Mouse (Mus musculus): ENCODE data around the gene Vmn2r124. TPM values are rescaled to one million over a fixed set of nuclear protein-coding genes. Genes with fewer than 3 reads are reported as not detected.
"Not testable (repeated sequence)": the region's sequence is repeated elsewhere in the genome, so short reads cannot be mapped to it uniquely, and the experiment has no call there.

The Vmn2r124 gene
- polyA plus RNA-seq (2012; fragmentation: generic; extraction: Trizol): not detected
- long read RNA-seq, experiment 1: 0 reads
- long read RNA-seq, experiment 2: 0 reads

- TF ChIP-seq CEBPB (IDR thresholded peaks at IDR 0.05; ENCODE audit: low read depth) (no peak), CTCF (IDR thresholded peaks at IDR 0.05; ENCODE audit: control insufficient read depth, insufficient read depth, insufficient read length) (no peak), USF1 (IDR thresholded peaks at IDR 0.05; ENCODE audit: low read depth) (no peak), MYOD1 (IDR thresholded peaks at IDR 0.05; ENCODE audit: control insufficient read depth, insufficient read length, low read depth) (no peak), MYOG (IDR thresholded peaks at IDR 0.05; ENCODE audit: control insufficient read depth, extremely low read depth, insufficient read length) (no peak), MAX (IDR thresholded peaks at IDR 0.05) (no peak), FOSL1 (IDR thresholded peaks at IDR 0.05; ENCODE audit: insufficient read depth, low read length, poor library complexity, severe bottlenecking) (no peak)
- H3K79me2 ChIP-seq (ENCODE audit: control insufficient read depth, insufficient read depth): no peaks in the 10 kb centered on the region
- no peaks in the 10 kb centered on the region for H3K27me3 ChIP-seq (ENCODE audit: control insufficient read depth, insufficient read depth, insufficient read length)
- no peak within 1 kb of the TSS for H3ac ChIP-seq (ENCODE audit: control insufficient read depth, insufficient read length, low read depth)
- no peaks in the 10 kb centered on the region for H3K79me3 ChIP-seq (ENCODE audit: low read depth)
- no peaks in the 10 kb centered on the region for H3K36me3 ChIP-seq (ENCODE audit: control insufficient read depth, insufficient read depth)
- H3K4me3 ChIP-seq (ENCODE audit: insufficient read depth, poor library complexity, severe bottlenecking): no peak within 1 kb of the TSS
Observed at GRCm38 (mm10) chr17:18049124-18049523, at the start of gene Vmn2r124. Gene Vmn2r124, plus strand, starts transcription at chr17:18049424.

DNA sequence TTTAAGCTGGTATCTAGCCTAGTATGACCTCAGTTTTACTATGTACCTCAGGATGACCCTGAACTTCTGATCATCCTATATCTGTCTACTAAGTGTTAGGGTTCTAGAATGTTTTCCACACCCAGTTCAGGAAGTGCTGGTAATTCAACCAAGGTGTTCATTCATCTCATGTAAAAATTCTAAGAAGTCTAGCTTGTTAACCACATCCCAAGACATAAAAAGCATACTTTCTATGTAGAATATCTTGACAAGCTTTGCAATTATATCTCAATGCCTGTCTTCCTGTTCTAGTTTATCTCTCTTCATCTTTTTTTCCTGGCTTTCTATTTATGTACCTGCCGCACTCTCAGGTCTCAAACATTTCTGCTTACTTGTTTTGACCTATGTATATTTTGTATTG lies 44.5 kb upstream of the Vmn2r124 start:
- Histone ChIP-seq H3K79me3 (ENCODE audit: low read depth) (no peaks in the 10 kb centered on the region), H3K27me3 (ENCODE audit: control insufficient read depth, insufficient read depth, insufficient read length) (no peaks in the 10 kb centered on the region), H3K36me3 (ENCODE audit: control insufficient read depth, insufficient read depth) (no peaks in the 10 kb centered on the region), H3ac (ENCODE audit: control insufficient read depth, insufficient read length, low read depth) (no peak overlapping the region), H3K79me2 (ENCODE audit: control insufficient read depth, insufficient read depth) (no peaks in the 10 kb centered on the region), H3K4me3 (ENCODE audit: insufficient read depth, poor library complexity, severe bottlenecking) (no peak overlapping the region)
- TF ChIP-seq MYOD1 (IDR thresholded peaks at IDR 0.05; ENCODE audit: control insufficient read depth, insufficient read length, low read depth): no peak
- no peak for TF ChIP-seq MYOG (IDR thresholded peaks at IDR 0.05; ENCODE audit: control insufficient read depth, extremely low read depth, insufficient read length)
- TF ChIP-seq CTCF (IDR thresholded peaks at IDR 0.05; ENCODE audit: control insufficient read depth, insufficient read depth, insufficient read length): no peak
- TF ChIP-seq CEBPB (IDR thresholded peaks at IDR 0.05; ENCODE audit: low read depth): no peak
- TF ChIP-seq USF1 (IDR thresholded peaks at IDR 0.05; ENCODE audit: low read depth): no peak

- Histone ChIP-seq H3K79me3 (ENCODE audit: low read depth) (no peaks in the 10 kb centered on the region), H3K27me3 (ENCODE audit: control insufficient read depth, insufficient read depth, insufficient read length) (no peaks in the 10 kb centered on the region), H3K4me3 (ENCODE audit: insufficient read depth, poor library complexity, severe bottlenecking) (no peak within 1 kb of the TSS), H3K36me3 (ENCODE audit: control insufficient read depth, insufficient read depth) (no peaks in the 10 kb centered on the region), H3ac (ENCODE audit: control insufficient read depth, insufficient read length, low read depth) (no peak within 1 kb of the TSS), H3K79me2 (ENCODE audit: control insufficient read depth, insufficient read depth) (no peaks in the 10 kb centered on the region)
- TF ChIP-seq USF1 (IDR thresholded peaks at IDR 0.05; ENCODE audit: low read depth) (no peak), CTCF (IDR thresholded peaks at IDR 0.05; ENCODE audit: control insufficient read depth, insufficient read depth, insufficient read length) (no peak), MYOD1 (IDR thresholded peaks at IDR 0.05; ENCODE audit: control insufficient read depth, insufficient read length, low read depth) (no peak), FOSL1 (IDR thresholded peaks at IDR 0.05; ENCODE audit: insufficient read depth, low read length, poor library complexity, severe bottlenecking) (no peak), MYOG (IDR thresholded peaks at IDR 0.05; ENCODE audit: control insufficient read depth, extremely low read depth, insufficient read length) (no peak), CEBPB (IDR thresholded peaks at IDR 0.05; ENCODE audit: low read depth) (no peak), MAX (IDR thresholded peaks at IDR 0.05) (no peak)
Observed at GRCm38 (mm10) chr17:18021433-18021832, 27.8 kb upstream of the Vmn2r124 start, which contains the start of gene Fpr-rs4. Gene Fpr-rs4, plus strand, starts transcription at chr17:18021733.

- not testable (repeated sequence) for H3K36me3 ChIP-seq (ENCODE audit: control insufficient read depth, insufficient read depth); H3K79me3 ChIP-seq (ENCODE audit: low read depth); H3K4me3 ChIP-seq (ENCODE audit: insufficient read depth, poor library complexity, severe bottlenecking); H3ac ChIP-seq (ENCODE audit: control insufficient read depth, insufficient read length, low read depth); H3K27me3 ChIP-seq (ENCODE audit: control insufficient read depth, insufficient read depth, insufficient read length); H3K79me2 ChIP-seq (ENCODE audit: control insufficient read depth, insufficient read depth)
Observed at GRCm38 (mm10) chr17:18084716-18085115, 35.5 kb downstream of the Vmn2r124 start, which contains the start of gene Vmn2r91. Gene Vmn2r91, plus strand, starts transcription at chr17:18085016.

- H3K79me3 ChIP-seq (ENCODE audit: low read depth); H3ac ChIP-seq (ENCODE audit: control insufficient read depth, insufficient read length, low read depth); H3K4me3 ChIP-seq (ENCODE audit: insufficient read depth, poor library complexity, severe bottlenecking): not testable (repeated sequence)
Observed at GRCm38 (mm10) chr17:18095626-18096025, 46.4 kb downstream of the Vmn2r124 start.

GRCm38 (mm10) chr17:18102265-18102664 lies 53.0 kb downstream of the Vmn2r124 start:
- H3ac ChIP-seq (ENCODE audit: control insufficient read depth, insufficient read length, low read depth); H3K79me2 ChIP-seq (ENCODE audit: control insufficient read depth, insufficient read depth); H3K36me3 ChIP-seq (ENCODE audit: control insufficient read depth, insufficient read depth); H3K4me3 ChIP-seq (ENCODE audit: insufficient read depth, poor library complexity, severe bottlenecking); H3K27me3 ChIP-seq (ENCODE audit: control insufficient read depth, insufficient read depth, insufficient read length); H3K79me3 ChIP-seq (ENCODE audit: low read depth): not testable (repeated sequence)

More at GRCm38 (mm10) chr17:18095626-18096025, 46.4 kb downstream of the Vmn2r124 start:
- not testable (repeated sequence) for H3K79me2 ChIP-seq (ENCODE audit: control insufficient read depth, insufficient read depth); H3K36me3 ChIP-seq (ENCODE audit: control insufficient read depth, insufficient read depth); H3K27me3 ChIP-seq (ENCODE audit: control insufficient read depth, insufficient read depth, insufficient read length)

Other genes with a start within 250 kb of the Vmn2r124 start
- gene Spaca6, start 222.3 kb upstream of the Vmn2r124 start, polyA plus RNA-seq (2012; fragmentation: generic; extraction: Trizol): 11.2 TPM
- gene Has1, start 194.2 kb upstream of the Vmn2r124 start, polyA plus RNA-seq (2012; fragmentation: generic; extraction: Trizol): 2.5 TPM
- gene Fpr1, start 165.5 kb upstream of the Vmn2r124 start, polyA plus RNA-seq (2012; fragmentation: generic; extraction: Trizol): not detected
- not detected for gene Fpr2, start 161.6 kb upstream of the Vmn2r124 start, polyA plus RNA-seq (2012; fragmentation: generic; extraction: Trizol)
- not detected for gene Fpr3, start 161.6 kb upstream of the Vmn2r124 start, polyA plus RNA-seq (2012; fragmentation: generic; extraction: Trizol)
- gene Fpr-rs4, start 27.7 kb upstream of the Vmn2r124 start, polyA plus RNA-seq (2012; fragmentation: generic; extraction: Trizol): not detected
- gene Vmn2r91, start 35.6 kb downstream of the Vmn2r124 start, polyA plus RNA-seq (2012; fragmentation: generic; extraction: Trizol): not detected
- gene Vmn2r92, start 102.5 kb downstream of the Vmn2r124 start, polyA plus RNA-seq (2012; fragmentation: generic; extraction: Trizol): not detected
- gene Vmn2r94, start 228.3 kb downstream of the Vmn2r124 start, polyA plus RNA-seq (2012; fragmentation: generic; extraction: Trizol): not detected
- not detected for gene Vmn2r93, start 248.7 kb downstream of the Vmn2r124 start, polyA plus RNA-seq (2012; fragmentation: generic; extraction: Trizol)

All from C2C12 (cell line).